Mouse (Mus musculus): Measurements from ENCODE around the gene Sqor. TPM values are rescaled to one million over a fixed set of nuclear protein-coding genes. Genes with fewer than 3 reads are reported as not detected.

Sqor gene
- polyA plus RNA-seq, 1 experiment from 2014 or later = 3.9 TPM

Other genes starting within 250 kb of the Sqor start
- 19.3 and 19.9 TPM in 2 replicates for gene Gatm, start 153.9 kb upstream of the Sqor start, polyA plus RNA-seq (2016; fragmentation: Nextera tagmentation; extraction: Ambion mirVana)
- gene AA467197, start 128.3 kb upstream of the Sqor start, polyA plus RNA-seq (2016; fragmentation: Nextera tagmentation; extraction: Ambion mirVana) = 0.17 and 0.26 TPM in 2 replicates
- 1.8 and 2.4 TPM in 2 replicates for gene Slc30a4, start 62.6 kb upstream of the Sqor start, polyA plus RNA-seq (2016; fragmentation: Nextera tagmentation; extraction: Ambion mirVana)
- gene Bloc1s6, start 26.7 kb upstream of the Sqor start, polyA plus RNA-seq (2016; fragmentation: Nextera tagmentation; extraction: Ambion mirVana) = 23.2 and 24.2 TPM in 2 replicates